Mouse (Mus musculus) C2C12 (cell line): ENCODE measurements around the gene Crtac1.

Experiments
- CEBPB ChIP-seq: IDR thresholded peaks from one replicate; pipeline ENCODE4 v1.6.1; 2011; ENCODE audit warnings: low read depth, mild to moderate bottlenecking, control low read depth, moderate library complexity
- CTCF ChIP-seq: IDR thresholded peaks from one replicate; pipeline ENCODE4 v1.5.1; 2011; ENCODE audit not compliant: control insufficient read depth, insufficient read depth, insufficient read length
- FOSL1 ChIP-seq: IDR thresholded peaks from one replicate; pipeline ENCODE4 v1.8.0; 2011; ENCODE audit warnings: mild to moderate bottlenecking, low read length; ENCODE audit not compliant: poor library complexity, insufficient read depth, severe bottlenecking
- MAX ChIP-seq: IDR thresholded peaks from one replicate; pipeline ENCODE4 v1.6.1; 2011; ENCODE audit warnings: mild to moderate bottlenecking, control low read depth
- USF1 ChIP-seq: IDR thresholded peaks from one replicate; pipeline ENCODE4 v1.6.1; 2011; ENCODE audit warnings: low read depth, mild to moderate bottlenecking, control low read depth, moderate library complexity

GRCm38 (mm10) chr19:42431485-42432190 lies at the start of gene Crtac1:
- TF ChIP-seq CTCF = no peak
- TF ChIP-seq USF1 = no peak
- no peak for TF ChIP-seq MAX
- no peak for TF ChIP-seq CEBPB
- no peak for TF ChIP-seq FOSL1
